Mouse (Mus musculus) adipocyte (in vitro differentiated cells): ENCODE results near the gene Nt5m.

ENCODE experiments used
- DNase-seq: peaks from one replicate; pipeline ENCODE4 v3.0.0-alpha.2; 2016; ENCODE audit warnings: low spot score

Nt5m gene

GRCm38 (mm10) chr11:59839459-59840126, 346 bp downstream of the Nt5m start, which contains the start of gene Cops3:
Gene Cops3 (minus strand): TSS chr11:59839838.
- DNase-seq: peak; percentile 97

- no peak for DNase-seq
Observed at GRCm38 (mm10) chr11:59846311-59846710, 7.1 kb downstream of the Nt5m start.

GRCm38 (mm10) chr11:59847131-59847530, 7.9 kb downstream of the Nt5m start:
- DNase-seq: peak; percentile 66

- peak; percentile 60 for DNase-seq
Observed at GRCm38 (mm10) chr11:59847891-59848884, 8.9 kb downstream of the Nt5m start.

- no peak for DNase-seq
Observed at GRCm38 (mm10) chr11:59852865-59853264, 13.6 kb downstream of the Nt5m start.

- DNase-seq: no peak
Observed at GRCm38 (mm10) chr11:59860467-59860866, 21.2 kb downstream of the Nt5m start.

- no peak for DNase-seq
Observed at GRCm38 (mm10) chr11:59864316-59864715, 25.1 kb downstream of the Nt5m start.

- no peak for DNase-seq
Observed at GRCm38 (mm10) chr11:59872124-59872523, 32.9 kb downstream of the Nt5m start.

- DNase-seq: peak; percentile 93
Observed at GRCm38 (mm10) chr11:59880031-59880430, 40.8 kb downstream of the Nt5m start.

GRCm38 (mm10) chr11:59885217-59885986, 46.2 kb downstream of the Nt5m start:
- DNase-seq: peak; percentile 33

- no peak for DNase-seq
Observed at GRCm38 (mm10) chr11:59886952-59887351, 47.7 kb downstream of the Nt5m start.

GRCm38 (mm10) chr11:59888151-59888550, 48.9 kb downstream of the Nt5m start:
- no peak for DNase-seq

GRCm38 (mm10) chr11:59891854-59892253, 52.6 kb downstream of the Nt5m start:
- DNase-seq: no peak

- no peak for DNase-seq
Observed at GRCm38 (mm10) chr11:59893153-59893788, 54.0 kb downstream of the Nt5m start.

- no peak for DNase-seq
Observed at GRCm38 (mm10) chr11:59894916-59895315, 55.7 kb downstream of the Nt5m start.

GRCm38 (mm10) chr11:59895316-59895715, 56.1 kb downstream of the Nt5m start:
- no peak for DNase-seq

GRCm38 (mm10) chr11:59897981-59898599, 58.8 kb downstream of the Nt5m start:
- no peak for DNase-seq

GRCm38 (mm10) chr11:59899711-59900685, 60.8 kb downstream of the Nt5m start:
- peak; percentile 26 for DNase-seq

GRCm38 (mm10) chr11:59900995-59901394, 61.7 kb downstream of the Nt5m start:
- no peak for DNase-seq
